Mouse (Mus musculus): ENCODE measurements around the gene Fam219b. TPM values are rescaled to one million over a fixed set of nuclear protein-coding genes. Genes with fewer than 3 reads are reported as not detected.
A peak's percentile ranks its signal among the peaks of the same experiment; 100 is the strongest.

The Fam219b gene
- total RNA-seq, 2 experiments from 2014 or later: 12.3 to 14.0 TPM

GRCm38 (mm10) chr9:57523754-57524153, 13.6 kb upstream of the Fam219b start:
- no peak for DNase-seq (ENCODE audit: low spot score in 2 of 2)

- DNase-seq (ENCODE audit: low spot score in 2 of 2): no peak
Measured at GRCm38 (mm10) chr9:57524439-57524838, 12.9 kb upstream of the Fam219b start.

- DNase-seq (ENCODE audit: low spot score in 2 of 2): no peak
Measured at GRCm38 (mm10) chr9:57525516-57525915, 11.8 kb upstream of the Fam219b start.

- DNase-seq (ENCODE audit: low spot score in 2 of 2): no peak
Measured at GRCm38 (mm10) chr9:57526435-57526834, 10.9 kb upstream of the Fam219b start.

- DNase-seq (ENCODE audit: low spot score in 2 of 2): no peak
Measured at GRCm38 (mm10) chr9:57531946-57532345, 5.4 kb upstream of the Fam219b start.

GRCm38 (mm10) chr9:57536362-57536761, 966 bp upstream of the Fam219b start:
- no peak for DNase-seq (ENCODE audit: low spot score in 2 of 2)

GRCm38 (mm10) chr9:57537728-57538181, 427 bp downstream of the Fam219b start:
- DNase-seq (ENCODE audit: low spot score in 2 of 2): no peak

GRCm38 (mm10) chr9:57539550-57539949, 2.2 kb downstream of the Fam219b start:
- no peak for DNase-seq (ENCODE audit: low spot score in 2 of 2)

DNA sequence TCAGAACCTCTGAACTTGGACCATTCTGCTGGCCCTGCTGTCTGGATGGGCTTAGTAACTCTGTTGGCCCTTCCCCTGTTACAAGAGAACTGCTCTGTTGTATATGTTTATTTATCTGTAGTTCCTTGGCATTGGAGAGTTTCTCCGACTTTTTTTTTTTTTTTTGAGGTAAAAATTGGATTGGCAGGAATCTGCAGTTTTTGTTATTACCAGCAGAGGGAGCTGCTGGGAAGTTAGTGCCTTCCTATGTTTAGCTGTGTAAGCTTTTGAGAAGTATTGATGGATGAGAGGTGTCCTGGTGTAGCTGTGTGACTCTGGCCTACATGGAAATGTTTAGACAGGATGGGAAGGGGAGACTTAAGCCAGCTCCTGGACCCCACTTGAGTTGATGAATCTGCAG, 4.0 kb downstream of the Fam219b start:
- DNase-seq (ENCODE audit: low spot score in 2 of 2): peak in 1 of 2 experiments; percentile 39

DNA sequence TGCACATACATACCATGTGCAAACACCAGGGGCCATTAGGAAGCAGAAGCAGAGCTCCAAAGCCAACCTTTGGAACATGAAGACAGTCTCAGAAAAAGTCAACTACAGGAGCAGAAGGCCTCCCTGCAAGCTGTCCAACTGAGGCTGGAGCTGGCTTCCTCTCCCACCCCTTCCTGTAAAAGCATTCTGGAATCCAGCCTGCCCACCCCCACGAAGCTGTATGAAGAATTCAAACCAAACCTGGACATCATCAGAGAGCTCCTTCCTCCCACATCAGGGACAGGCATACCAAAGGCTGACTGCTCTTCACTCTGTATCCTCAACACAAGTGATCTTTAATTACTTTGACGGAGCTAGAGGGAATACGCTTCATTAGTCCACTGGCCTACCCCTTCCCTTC, 6.6 kb downstream of the Fam219b start:
- DNase-seq (ENCODE audit: low spot score in 2 of 2): no peak

DNA sequence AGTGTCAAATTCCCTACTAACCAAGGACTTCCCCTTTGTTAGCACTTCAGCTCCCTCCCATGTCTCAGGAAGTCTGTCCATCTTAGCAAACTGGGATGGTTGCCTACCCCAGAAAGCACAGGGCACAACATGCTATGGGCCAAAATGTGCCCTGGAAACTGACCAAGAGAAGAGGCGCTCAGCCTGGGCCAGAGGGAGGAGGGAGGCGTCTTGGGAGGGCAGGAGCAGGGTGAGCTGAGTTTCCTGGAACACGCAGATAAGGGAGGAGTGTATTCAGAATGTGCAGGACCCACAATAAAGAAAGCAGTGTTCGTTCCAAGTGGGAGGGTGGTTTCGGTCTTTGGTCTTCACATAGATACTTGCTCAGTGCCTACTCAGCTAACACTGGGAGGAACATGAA, 10.0 kb downstream of the Fam219b start:
- DNase-seq (ENCODE audit: low spot score in 2 of 2): no peak

GRCm38 (mm10) chr9:57547869-57548268, 10.5 kb downstream of the Fam219b start:
- no peak for DNase-seq (ENCODE audit: low spot score in 2 of 2)

DNA sequence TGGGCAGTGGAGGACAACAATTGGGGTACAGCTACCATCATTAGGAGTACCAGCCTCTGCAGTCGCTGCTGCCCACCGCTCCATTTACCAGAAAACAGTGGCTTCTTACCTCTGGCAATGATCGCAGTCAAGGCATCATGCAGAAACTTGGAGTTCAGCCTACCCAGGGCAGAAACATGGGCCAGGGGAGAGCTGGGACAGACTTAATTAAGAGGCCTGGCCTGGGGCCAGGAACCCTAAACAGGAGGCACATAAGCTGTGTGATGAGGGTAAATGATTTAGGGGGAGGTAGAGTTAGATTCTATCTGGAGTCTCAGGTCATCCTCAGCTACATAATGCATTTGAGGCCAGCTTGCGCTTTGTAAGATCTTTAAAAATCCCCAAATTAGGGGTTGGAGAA, 11.9 kb downstream of the Fam219b start:
- DNase-seq (ENCODE audit: low spot score in 2 of 2): no peak

GRCm38 (mm10) chr9:57550126-57550862, 13.0 kb downstream of the Fam219b start:
- no peak for DNase-seq (ENCODE audit: low spot score in 2 of 2)

GRCm38 (mm10) chr9:57552139-57552887, 15.0 kb downstream of the Fam219b start, which contains the start of gene Mpi:
Mpi (minus strand) TSS chr9:57552763.
- peak in 1 of 2 experiments; percentile 62 for DNase-seq (ENCODE audit: low spot score in 2 of 2)

GRCm38 (mm10) chr9:57553119-57553518, 15.8 kb downstream of the Fam219b start:
- DNase-seq (ENCODE audit: low spot score in 2 of 2): no peak

DNA sequence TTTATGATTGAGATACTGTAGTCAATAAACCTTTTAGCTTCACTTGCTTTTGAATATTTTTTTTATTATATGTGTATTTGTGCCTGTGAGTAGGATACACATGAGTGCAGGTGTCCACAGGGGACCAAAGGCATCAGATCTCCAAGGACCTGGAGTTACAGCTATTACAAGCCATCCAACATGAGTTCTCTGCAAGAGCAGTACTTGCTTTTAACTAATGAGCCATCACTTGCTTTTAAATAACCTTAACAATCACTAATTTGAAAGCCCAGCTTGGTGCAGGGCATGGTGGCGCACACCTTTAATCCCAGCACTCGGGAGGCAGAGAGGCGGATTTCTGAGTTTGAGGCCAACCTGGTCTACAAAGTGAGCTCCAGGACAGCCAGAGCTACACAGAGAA, 17.4 kb downstream of the Fam219b start:
- no peak for DNase-seq (ENCODE audit: low spot score in 2 of 2)

DNA sequence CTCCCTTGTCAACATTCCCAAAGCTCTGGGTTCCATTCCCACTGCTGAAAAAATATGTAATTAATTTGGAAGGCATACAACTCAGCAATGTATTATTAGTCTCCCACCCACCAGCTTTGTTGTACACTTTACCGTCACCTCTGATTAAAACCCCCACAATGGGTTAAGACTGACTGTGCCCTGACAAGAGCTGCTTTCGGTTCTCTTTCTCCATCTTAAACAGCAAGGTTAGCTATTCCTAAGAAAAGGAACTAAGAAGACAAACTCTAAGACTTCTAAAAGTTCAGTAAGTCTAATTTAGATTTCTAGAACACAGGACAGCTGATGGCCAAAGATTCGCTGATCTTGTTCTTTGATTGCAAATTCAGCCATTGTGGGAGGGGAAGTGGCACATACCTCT, 19.9 kb downstream of the Fam219b start:
- no peak for DNase-seq (ENCODE audit: low spot score in 2 of 2)

- no peak for DNase-seq (ENCODE audit: low spot score in 2 of 2)
Measured at GRCm38 (mm10) chr9:57558625-57559024, 21.3 kb downstream of the Fam219b start.

GRCm38 (mm10) chr9:57559568-57559967, 22.2 kb downstream of the Fam219b start:
- no peak for DNase-seq (ENCODE audit: low spot score in 2 of 2)

DNA sequence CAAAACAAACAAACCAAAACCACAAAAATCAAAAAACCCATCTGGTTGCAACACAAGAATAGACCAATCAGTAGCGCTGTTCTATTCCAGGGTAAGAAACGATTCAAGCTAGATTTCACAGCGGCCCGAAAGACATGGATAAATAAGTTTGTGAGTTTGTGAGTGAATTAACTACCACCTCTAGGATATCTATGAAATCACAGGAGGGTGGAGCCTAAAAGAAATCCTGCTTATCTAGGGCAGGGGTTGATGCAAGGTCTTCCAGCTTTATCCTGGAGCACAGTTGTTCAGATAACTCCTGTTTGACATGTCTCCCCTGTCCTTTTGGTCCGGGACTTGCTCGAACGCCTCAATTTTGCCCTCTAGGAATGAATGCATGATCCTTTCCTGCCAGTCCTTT, 22.9 kb downstream of the Fam219b start:
- no peak for DNase-seq (ENCODE audit: low spot score in 2 of 2)
